Comparison of ENCODE assay signal across 18 mouse cellular contexts in the genomic region with DNA sequence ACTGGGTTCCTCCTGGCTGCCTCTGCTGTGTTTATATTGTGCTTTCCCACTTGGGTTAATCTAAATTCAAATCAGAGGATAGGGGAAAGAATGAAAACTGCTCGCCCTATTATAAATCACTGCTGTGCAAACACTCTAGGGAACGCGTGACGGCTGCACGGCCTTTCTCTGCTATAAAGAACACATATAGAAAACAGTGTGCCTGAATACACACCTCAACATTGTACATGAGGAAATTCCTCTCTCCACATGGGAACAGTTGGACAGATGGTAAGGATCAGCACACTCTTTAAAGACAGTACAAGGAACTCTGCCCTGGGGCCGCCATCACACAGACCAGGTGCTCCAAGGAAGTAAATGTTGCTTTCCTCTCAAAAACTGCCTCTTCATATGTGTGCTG.
DNase-seq lines count a peak whose midpoint lies in the region; ATAC-seq lines count a peak whose summit lies in the region.
"Had no signal": no experiment of that assay in that cellular context is flagged by ENCODE, and none has a peak within 500 bp of the region (broad histone marks: within the 10 kb centered on the region; RNA-seq: fewer than 3 reads in every experiment).

No protein-coding gene starts in this region.

- H3K36me3 ChIP-seq in forebrain, embryonic 14.5 days (ENCODE audit: control insufficient read depth, insufficient read depth, low read length) = no peaks in the 10 kb centered on the region
- H3K36me3 ChIP-seq in forebrain, embryonic 13.5 days (ENCODE audit: poor library complexity, severe bottlenecking) = no peaks in the 10 kb centered on the region
- no peaks in the 10 kb centered on the region for H3K36me3 ChIP-seq in limb, embryonic 11.5 days (ENCODE audit: control insufficient read depth, insufficient read depth, low read length)
- H3K36me3 ChIP-seq in limb, embryonic 10.5 days = no peaks in the 10 kb centered on the region
- no peaks in the 10 kb centered on the region for H3K36me3 ChIP-seq in embryonic facial prominence, embryonic 11.5 days (replicated peaks; ENCODE audit: control insufficient read depth, insufficient read depth, low read depth, low read length)
- H3K36me3 ChIP-seq: heart, embryonic 12.5 days; limb, embryonic 15.5 days had no signal

- H3K27me3 ChIP-seq in forebrain, embryonic 14.5 days (replicated peaks; ENCODE audit: control insufficient read depth, insufficient read depth, low read length) = no peaks in the 10 kb centered on the region
- no peaks in the 10 kb centered on the region for H3K27me3 ChIP-seq in forebrain, embryonic 13.5 days
- no peaks in the 10 kb centered on the region for H3K27me3 ChIP-seq in limb, embryonic 11.5 days (ENCODE audit: control insufficient read depth, insufficient read depth, low read length)
- H3K27me3 ChIP-seq in limb, embryonic 10.5 days (ENCODE audit: low read depth, poor library complexity, severe bottlenecking) = no peaks in the 10 kb centered on the region
- no peaks in the 10 kb centered on the region for H3K27me3 ChIP-seq in embryonic facial prominence, embryonic 11.5 days (ENCODE audit: control insufficient read depth, insufficient read depth, low read length)
- H3K27me3 ChIP-seq: heart, embryonic 12.5 days; limb, embryonic 15.5 days had no signal

- 40% methylated on average over 6 of the region's 6 CpGs for WGBS in forebrain, embryonic 14.5 days
- 37% methylated on average over 6 of the region's 6 CpGs for WGBS in forebrain, embryonic 13.5 days
- 62% methylated on average over 6 of the region's 6 CpGs for WGBS in limb, embryonic 11.5 days
- WGBS in limb, embryonic 10.5 days = 63% methylated on average over 6 of the region's 6 CpGs
- 46% methylated on average over 6 of the region's 6 CpGs for WGBS in embryonic facial prominence, embryonic 11.5 days

- H3K4me3 ChIP-seq in forebrain, embryonic 14.5 days (ENCODE audit: low read depth, low read length) = no peak overlapping the region
- H3K4me3 ChIP-seq in forebrain, embryonic 13.5 days = no peak overlapping the region
- H3K4me3 ChIP-seq in limb, embryonic 11.5 days (ENCODE audit: low read depth, low read length) = no peak overlapping the region
- no peak overlapping the region for H3K4me3 ChIP-seq in limb, embryonic 10.5 days
- no peak overlapping the region for H3K4me3 ChIP-seq in embryonic facial prominence, embryonic 11.5 days (ENCODE audit: low read depth, low read length)
- H3K4me3 ChIP-seq: heart, embryonic 12.5 days; layer of hippocampus, adult 2 months; limb, embryonic 15.5 days had no signal

- no peak for DNase-seq in forebrain, embryonic 14.5 days (ENCODE audit: low spot score)
- peak; percentile 30 for DNase-seq in limb, embryonic 11.5 days (ENCODE audit: low spot score)
- DNase-seq in limb, embryonic 10.5 days (ENCODE audit: low spot score) = no peak
- peak; percentile 57 for DNase-seq in embryonic facial prominence, embryonic 11.5 days (ENCODE audit: low spot score)
- peak; percentile 67 for DNase-seq in mesoderm, embryonic 11.5 days (ENCODE audit: low read depth, low spot score)
- no peak for DNase-seq in layer of hippocampus, postnatal 10 days (ENCODE audit: low spot score in 2 of 2)
- DNase-seq in thymus, adult 18-20 months = no peak
- DNase-seq: cerebellum, postnatal 14 days; gastrocnemius, postnatal 36 days; heart, postnatal 36 days; kidney, adult 9 months; liver, postnatal 0 days; lung, postnatal 4 days had no signal

- H3K9ac ChIP-seq in forebrain, embryonic 14.5 days (ENCODE audit: low read length) = no peak overlapping the region
- H3K9ac ChIP-seq in forebrain, embryonic 13.5 days = no peak overlapping the region
- H3K9ac ChIP-seq in limb, embryonic 11.5 days (ENCODE audit: low read length) = no peak overlapping the region
- no peak overlapping the region for H3K9ac ChIP-seq in embryonic facial prominence, embryonic 11.5 days (replicated peaks; ENCODE audit: low read length)
- H3K9ac ChIP-seq: heart, embryonic 12.5 days; limb, embryonic 15.5 days; liver, postnatal 0 days had no signal

- H3K9me3 ChIP-seq in forebrain, embryonic 14.5 days (replicated peaks; ENCODE audit: control insufficient read depth, low read length) = no peaks in the 10 kb centered on the region
- no peaks in the 10 kb centered on the region for H3K9me3 ChIP-seq in forebrain, embryonic 13.5 days (replicated peaks)
- H3K9me3 ChIP-seq in limb, embryonic 11.5 days (ENCODE audit: control insufficient read depth, low read length) = no peaks in the 10 kb centered on the region
- no peaks in the 10 kb centered on the region for H3K9me3 ChIP-seq in limb, embryonic 10.5 days (replicated peaks)
- no peaks in the 10 kb centered on the region for H3K9me3 ChIP-seq in embryonic facial prominence, embryonic 11.5 days (replicated peaks; ENCODE audit: control insufficient read depth, low read length)
- H3K9me3 ChIP-seq: heart, embryonic 12.5 days; limb, embryonic 15.5 days had no signal

- H3K4me2 ChIP-seq in forebrain, embryonic 14.5 days (ENCODE audit: low read length) = no peak overlapping the region
- no peak overlapping the region for H3K4me2 ChIP-seq in forebrain, embryonic 13.5 days
- no peak overlapping the region for H3K4me2 ChIP-seq in limb, embryonic 11.5 days (ENCODE audit: low read depth, severe bottlenecking)
- H3K4me2 ChIP-seq in embryonic facial prominence, embryonic 11.5 days (ENCODE audit: low read depth, low read length) = no peak overlapping the region
- H3K4me2 ChIP-seq: heart, embryonic 12.5 days; limb, embryonic 15.5 days had no signal

- H3K4me1 ChIP-seq in forebrain, embryonic 14.5 days (ENCODE audit: control insufficient read depth, insufficient read depth, low read length) = peaks cover 13% of the 10 kb centered on the region
- H3K4me1 ChIP-seq in forebrain, embryonic 13.5 days = peaks cover 20% of the 10 kb centered on the region
- peaks cover 6% of the 10 kb centered on the region; the same call in 1 of the 2 replicates for H3K4me1 ChIP-seq in limb, embryonic 11.5 days (ENCODE audit: control insufficient read depth, insufficient read depth, low read length)
- H3K4me1 ChIP-seq in limb, embryonic 10.5 days = peaks cover 45% of the 10 kb centered on the region
- no peaks in the 10 kb centered on the region for H3K4me1 ChIP-seq in embryonic facial prominence, embryonic 11.5 days (ENCODE audit: control insufficient read depth, insufficient read depth, low read length)

- no peak overlapping the region for H3K27ac ChIP-seq in forebrain, embryonic 14.5 days (ENCODE audit: low read depth, low read length)
- H3K27ac ChIP-seq in forebrain, embryonic 13.5 days = no peak overlapping the region
- no peak overlapping the region for H3K27ac ChIP-seq in limb, embryonic 11.5 days (replicated peaks; ENCODE audit: low read depth, low read length)
- no peak overlapping the region for H3K27ac ChIP-seq in limb, embryonic 10.5 days
- H3K27ac ChIP-seq in embryonic facial prominence, embryonic 11.5 days (replicated peaks; ENCODE audit: low read depth, low read length) = no peak overlapping the region
- H3K27ac ChIP-seq: layer of hippocampus, adult 2 months; limb, embryonic 15.5 days had no signal

- ATAC-seq in forebrain, embryonic 14.5 days = peak; percentile 46
- ATAC-seq in forebrain, embryonic 13.5 days = no peak
- ATAC-seq in limb, embryonic 11.5 days (ENCODE audit: insufficient number of reproducible peaks, low FRiP score, low TSS enrichment, low read depth) = no peak
- ATAC-seq in embryonic facial prominence, embryonic 11.5 days (replicated peaks; ENCODE audit: insufficient number of reproducible peaks, low FRiP score, low TSS enrichment, low read depth) = no peak
- ATAC-seq: activated CD4-positive, CD25-positive, alpha-beta regulatory T cell, adult 4 months; liver, postnatal 0 days had no signal

Comparison
In these comparisons a context has a peak if more than half of its experiments do, and no peak if none do; other contexts are left out.
1. DNase-seq: peak in limb, embryonic 11.5 days (single experiment), embryonic facial prominence, embryonic 11.5 days (single experiment) and mesoderm, embryonic 11.5 days (single experiment); none in forebrain, embryonic 14.5 days (single experiment), limb, embryonic 10.5 days (single experiment), layer of hippocampus, postnatal 10 days (0 of 2) and thymus, adult 18-20 months (0 of 2).